ENCODE assay signal across 12 mouse cellular contexts in the genomic region with DNA sequence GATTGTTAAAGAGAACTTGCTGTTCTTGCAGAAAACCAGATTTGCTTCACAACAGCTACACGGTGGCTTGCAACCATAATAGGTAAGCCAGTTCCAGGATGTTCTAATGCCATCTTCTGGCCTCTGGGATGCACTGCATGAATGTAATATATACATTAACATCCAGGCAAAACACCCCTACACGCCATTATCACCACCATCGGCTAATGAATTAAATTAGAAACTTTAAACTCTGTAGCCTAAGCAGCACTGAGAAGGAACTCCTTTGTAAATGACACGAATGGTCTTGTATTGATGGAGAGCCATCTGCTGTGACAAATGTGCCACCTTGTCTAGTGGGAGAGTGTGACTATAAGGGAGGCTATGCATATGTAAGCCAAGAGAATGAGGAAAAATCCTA. TPM values are rescaled to one million over a fixed set of nuclear protein-coding genes. Genes with fewer than 3 reads are reported as not detected.
DNase-seq lines count a peak whose midpoint lies in the region; ATAC-seq and TF ChIP-seq lines count a peak whose summit lies in the region.
"Had no signal": no experiment of that assay in that cellular context is flagged by ENCODE, and none has a peak within 500 bp of the region (broad histone marks: within the 10 kb centered on the region; RNA-seq: fewer than 3 reads in every experiment).

No protein-coding gene starts in this region.

- WGBS in hindbrain, embryonic 16.5 days = 50% methylated on average over 4 of the region's 4 CpGs
- 61% methylated on average over 4 of the region's 4 CpGs for WGBS in hindbrain, embryonic 10.5 days

- no peaks in the 10 kb centered on the region for H3K4me1 ChIP-seq in hindbrain, embryonic 16.5 days (ENCODE audit: control insufficient read depth, insufficient read depth, low read depth, low read length)
- no peaks in the 10 kb centered on the region for H3K4me1 ChIP-seq in hindbrain, embryonic 10.5 days (replicated peaks)
- H3K4me1 ChIP-seq: midbrain, embryonic 12.5 days had no signal

- H3ac ChIP-seq in C2C12 (ENCODE audit: control insufficient read depth, insufficient read length, low read depth) = no peak overlapping the region

- DNase-seq in hindbrain, embryonic 10.5 days (ENCODE audit: low spot score) = no peak
- peak; percentile 57 for DNase-seq in 416B (ENCODE audit: low read depth)
- no peak for DNase-seq in testis, postnatal 14 days (ENCODE audit: low spot score)
- DNase-seq in spleen, postnatal 14 days (ENCODE audit: low spot score in 2 of 2) = no peak
- DNase-seq: cerebellum, adult 8-10 months; liver; thymus, postnatal 4 days had no signal

- H3K36me3 ChIP-seq in hindbrain, embryonic 16.5 days (ENCODE audit: control insufficient read depth, insufficient read depth, low read length) = no peaks in the 10 kb centered on the region
- no peaks in the 10 kb centered on the region for H3K36me3 ChIP-seq in hindbrain, embryonic 10.5 days
- H3K36me3 ChIP-seq in C2C12 (ENCODE audit: control insufficient read depth, insufficient read depth) = no peaks in the 10 kb centered on the region
- H3K36me3 ChIP-seq: midbrain, embryonic 12.5 days had no signal

- H3K9me3 ChIP-seq in hindbrain, embryonic 16.5 days (ENCODE audit: control insufficient read depth, low read length) = no peaks in the 10 kb centered on the region
- no peaks in the 10 kb centered on the region for H3K9me3 ChIP-seq in hindbrain, embryonic 10.5 days
- H3K9me3 ChIP-seq: midbrain, embryonic 12.5 days had no signal

- TF ChIP-seq CTCF in C2C12 (IDR thresholded peaks at IDR 0.05; ENCODE audit: control insufficient read depth, insufficient read depth, insufficient read length) = peak; percentile 8

- no peak overlapping the region for H3K27ac ChIP-seq in hindbrain, embryonic 16.5 days (ENCODE audit: low read depth, low read length)
- no peak overlapping the region for H3K27ac ChIP-seq in hindbrain, embryonic 10.5 days
- H3K27ac ChIP-seq: midbrain, embryonic 12.5 days had no signal

- H3K9ac ChIP-seq in hindbrain, embryonic 16.5 days (ENCODE audit: low read depth, low read length) = no peak overlapping the region
- H3K9ac ChIP-seq: midbrain, embryonic 12.5 days had no signal

- ATAC-seq in hindbrain, embryonic 16.5 days = peak; percentile 37; the same call in 1 of the 2 replicates
- peak; percentile 27; the same call in 1 of the 2 replicates for ATAC-seq in granulocyte monocyte progenitor cell, adult 5-6 weeks (replicated peaks; ENCODE audit: poor library complexity, severe bottlenecking)
- ATAC-seq: activated CD4-positive, CD25-positive, alpha-beta regulatory T cell, adult 4 months had no signal

- no peaks in the 10 kb centered on the region for H3K79me3 ChIP-seq in C2C12 (ENCODE audit: low read depth)

- H3K79me2 ChIP-seq in C2C12 (ENCODE audit: control insufficient read depth, insufficient read depth) = no peaks in the 10 kb centered on the region

- no peaks in the 10 kb centered on the region for H3K27me3 ChIP-seq in hindbrain, embryonic 16.5 days (replicated peaks; ENCODE audit: control insufficient read depth, insufficient read depth, low read length)
- H3K27me3 ChIP-seq in hindbrain, embryonic 10.5 days (ENCODE audit: insufficient read depth, poor library complexity, severe bottlenecking) = no peaks in the 10 kb centered on the region
- no peaks in the 10 kb centered on the region for H3K27me3 ChIP-seq in C2C12 (ENCODE audit: control insufficient read depth, insufficient read depth, insufficient read length)
- H3K27me3 ChIP-seq: midbrain, embryonic 12.5 days had no signal

- no peak overlapping the region for H3K4me3 ChIP-seq in hindbrain, embryonic 16.5 days (ENCODE audit: low read length)
- no peak overlapping the region for H3K4me3 ChIP-seq in hindbrain, embryonic 10.5 days
- H3K4me3 ChIP-seq in C2C12 (ENCODE audit: insufficient read depth, poor library complexity, severe bottlenecking) = no peak overlapping the region
- H3K4me3 ChIP-seq: midbrain, embryonic 12.5 days had no signal

- H3K4me2 ChIP-seq in hindbrain, embryonic 16.5 days (ENCODE audit: low read length) = no peak overlapping the region
- H3K4me2 ChIP-seq: midbrain, embryonic 12.5 days had no signal

TF ChIP-seq in C2C12, 6 proteins besides CTCF, POLR2A, EP300 and RAD21:
- TF ChIP-seq MAX (IDR thresholded peaks at IDR 0.05) = no peak
- no peak for TF ChIP-seq USF1 (IDR thresholded peaks at IDR 0.05; ENCODE audit: low read depth)
- TF ChIP-seq MYOD1 (IDR thresholded peaks at IDR 0.05; ENCODE audit: control insufficient read depth, insufficient read length, low read depth) = no peak
- no peak for TF ChIP-seq CEBPB (IDR thresholded peaks at IDR 0.05; ENCODE audit: low read depth)
- no peak for TF ChIP-seq FOSL1 (IDR thresholded peaks at IDR 0.05; ENCODE audit: insufficient read depth, low read length, poor library complexity, severe bottlenecking)
- no peak for TF ChIP-seq MYOG (IDR thresholded peaks at IDR 0.05; ENCODE audit: control insufficient read depth, extremely low read depth, insufficient read length)
TF ChIP-seq in C2C12: peak in this region for 0.

RNA-seq across cellular contexts. Expression of gene Crybg1, which starts 11.5 kb away (rescaled TPM):
- polyA plus RNA-seq in hindbrain, embryonic 16.5 days (2015; fragmentation: Nextera tagmentation; extraction: Ambion mirVana) = 0.16 and 0.22 TPM in 2 replicates
- polyA plus RNA-seq in hindbrain, embryonic 10.5 days (2016; fragmentation: Nextera tagmentation; extraction: Ambion mirVana) = 0.21 and 0.22 TPM in 2 replicates
- 11.1 TPM for polyA plus RNA-seq in C2C12 (2012; fragmentation: generic; extraction: Trizol)
- 0.15 and 0.28 TPM in 2 replicates for total RNA-seq in granulocyte monocyte progenitor cell, adult 5-6 weeks (2014; fragmentation: Nextera tagmentation)
- total RNA-seq in granulocyte monocyte progenitor cell, adult 5-6 weeks (2017) = 0.31 and 0.47 TPM in 2 replicates
